8 mouse cellular contexts compared by ENCODE assay signal in the genomic region with DNA sequence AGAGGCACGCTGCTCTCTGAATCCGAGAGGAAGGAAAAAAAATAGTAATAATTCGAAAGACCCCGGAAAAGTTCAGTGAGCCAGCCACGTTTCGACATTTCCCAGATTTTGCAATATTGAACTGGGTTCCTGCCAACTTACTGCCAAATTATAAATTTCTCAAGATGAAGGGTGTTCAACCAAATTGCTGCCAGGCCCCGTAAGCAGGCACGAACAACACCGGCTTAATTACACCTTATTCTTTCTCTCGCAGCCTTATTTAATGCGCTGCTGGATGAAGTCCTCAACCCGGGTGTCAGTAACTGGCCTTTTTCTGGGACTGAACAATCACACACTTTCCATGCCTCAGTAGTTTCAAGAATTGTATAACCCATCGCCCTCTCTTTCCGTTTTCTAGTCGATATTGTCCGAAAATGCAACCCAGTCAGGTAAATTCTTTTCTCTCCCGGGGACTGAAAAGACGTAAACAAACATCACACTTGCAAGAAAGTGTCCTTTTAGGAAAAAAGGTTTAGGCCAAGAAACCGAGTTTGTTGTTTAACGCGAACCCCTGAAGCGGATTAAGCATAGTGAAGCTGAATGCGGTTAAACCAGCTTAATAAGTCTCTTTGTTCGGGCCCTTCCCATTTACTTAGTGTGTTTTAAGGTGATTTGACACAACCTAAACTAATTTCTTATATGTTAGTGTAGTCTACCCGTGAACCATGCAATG. TPM values are rescaled to one million over a fixed set of nuclear protein-coding genes. Genes with fewer than 3 reads are reported as not detected.
DNase-seq lines count a peak whose midpoint lies in the region; ATAC-seq and TF ChIP-seq lines count a peak whose summit lies in the region.

No protein-coding gene starts in this region.

- no peaks in the 10 kb centered on the region for H3K9me3 ChIP-seq in liver, embryonic 16.5 days (replicated peaks; ENCODE audit: control insufficient read depth, low read length)
- H3K9me3 ChIP-seq in stomach, embryonic 16.5 days (replicated peaks; ENCODE audit: control insufficient read depth, low read length), result no peaks in the 10 kb centered on the region

- peak overlapping the region; percentile 82 for H3K4me3 ChIP-seq in layer of hippocampus, adult 2 months
- peak overlapping the region; percentile 78 for H3K4me3 ChIP-seq in liver, embryonic 16.5 days (ENCODE audit: low read depth, low read length)
- peak overlapping the region; percentile 71 for H3K4me3 ChIP-seq in stomach, embryonic 16.5 days (replicated peaks; ENCODE audit: low read length)

- TF ChIP-seq CTCF in layer of hippocampus, adult 2 months (conservative IDR thresholded peaks at IDR 0.05), result no peak

- no peaks in the 10 kb centered on the region for H3K27me3 ChIP-seq in liver, embryonic 16.5 days (ENCODE audit: control insufficient read depth, insufficient read depth, low read depth, low read length)
- H3K27me3 ChIP-seq in stomach, embryonic 16.5 days (ENCODE audit: control insufficient read depth, insufficient read depth, low read length), result no peaks in the 10 kb centered on the region

- H3K9ac ChIP-seq in liver, embryonic 16.5 days (ENCODE audit: low read depth, low read length), result peak overlapping the region; percentile 89
- peak overlapping the region; percentile 99 for H3K9ac ChIP-seq in stomach, embryonic 16.5 days (ENCODE audit: low read length)

- peak overlapping the region; percentile 97 for H3K4me2 ChIP-seq in liver, embryonic 16.5 days (ENCODE audit: low read depth, low read length)
- H3K4me2 ChIP-seq in stomach, embryonic 16.5 days (ENCODE audit: low read depth, low read length), result peak overlapping the region; percentile 64

- H3K4me1 ChIP-seq in liver, embryonic 16.5 days (ENCODE audit: control insufficient read depth, low read depth, low read length), result peaks cover 27% of the 10 kb centered on the region
- H3K4me1 ChIP-seq in stomach, embryonic 16.5 days (ENCODE audit: control insufficient read depth, insufficient read depth, low read length), result peaks cover 24% of the 10 kb centered on the region

- WGBS in liver, embryonic 16.5 days (ENCODE audit: insufficient replicate concordance), result 16% methylated on average over 25 of the region's 25 CpGs
- 16% methylated on average over 25 of the region's 25 CpGs for WGBS in stomach, embryonic 16.5 days

- intact Hi-C loops in left cerebral cortex, postnatal 10 days (cut with DNase I), result loop anchor here (5.0 kb wide), 1 partner anchor 143 kb away; a partner anchor contains a TSS

- no peak for ATAC-seq in liver, embryonic 16.5 days (ENCODE audit: low read depth)
- ATAC-seq in stomach, embryonic 16.5 days (ENCODE audit: insufficient read depth, low FRiP score), result no peak

- H3K36me3 ChIP-seq in liver, embryonic 16.5 days (ENCODE audit: control insufficient read depth, insufficient read depth), result no peaks in the 10 kb centered on the region
- no peaks in the 10 kb centered on the region for H3K36me3 ChIP-seq in stomach, embryonic 16.5 days (ENCODE audit: control insufficient read depth, insufficient read depth, low read length)

- DNase-seq in layer of hippocampus, adult 2 months (ENCODE audit: low spot score in 2 of 2), result no peak
- no peak for DNase-seq in layer of hippocampus, adult 9-10 months (ENCODE audit: low spot score)
- peak; percentile 68 for DNase-seq in adrenal gland, postnatal 10 days
- DNase-seq in gonadal fat pad, adult 2 months (ENCODE audit: low read depth), result peak; percentile 69
- no peak for DNase-seq in layer of hippocampus, adult 9-11 months
- no peak for DNase-seq in left cerebral cortex, postnatal 10 days (ENCODE audit: extremely low spot score in 1 of 2, low spot score in 2 of 2)

- peak overlapping the region; percentile 100 for H3K27ac ChIP-seq in layer of hippocampus, adult 2 months
- peak overlapping the region; percentile 99 for H3K27ac ChIP-seq in liver, embryonic 16.5 days (ENCODE audit: low read length)
- H3K27ac ChIP-seq in stomach, embryonic 16.5 days (ENCODE audit: low read length), result peak overlapping the region; percentile 100

RNA-seq across cellular contexts. Expression of a gene that starts 58.4 kb away (rescaled TPM):
- total RNA-seq in layer of hippocampus, adult 2 months (2021), result 10 to 100 TPM; 83.2 to 88.6 TPM
- total RNA-seq in adrenal gland, postnatal 10 days (2021), result 10 to 100 TPM; 46.7 to 63.4 TPM
- polyA plus RNA-seq in gonadal fat pad, adult 2 months (2012; rRNA removed), result 29.7 and 49.4 TPM in 2 replicates
- polyA plus RNA-seq in liver, embryonic 16.5 days (2015; fragmentation: Nextera tagmentation; extraction: Ambion mirVana), result 7.6 and 7.9 TPM in 2 replicates
- polyA plus RNA-seq in stomach, embryonic 16.5 days (2015; fragmentation: Nextera tagmentation; extraction: Ambion mirVana), result 25.0 and 26.1 TPM in 2 replicates
- 10 to 100 TPM; 76.0 to 76.8 TPM for total RNA-seq in left cerebral cortex, postnatal 10 days (2021)

Comparison
In these comparisons a context has a peak if more than half of its experiments do, and no peak if none do; other contexts are left out.
1. DNase-seq: peak in adrenal gland, postnatal 10 days (single experiment) and gonadal fat pad, adult 2 months (single experiment); none in layer of hippocampus, adult 2 months (0 of 2), layer of hippocampus, adult 9-10 months (single experiment), layer of hippocampus, adult 9-11 months (single experiment) and left cerebral cortex, postnatal 10 days (0 of 2).
2. Peak in every context shown above with its lines, with median percentiles within 50 percentile points of each other: H3K27ac ChIP-seq and H3K4me3 ChIP-seq.